Mouse (Mus musculus): ENCODE measurements around the gene Gab2.
A peak's percentile ranks its signal among the peaks of the same experiment; 100 is the strongest.

The Gab2 gene

GRCm38 (mm10) chr7:97315656-97316055, 234.3 kb downstream of the Gab2 start:
- no peak for DNase-seq (ENCODE audit: low spot score)

- no peak for DNase-seq (ENCODE audit: low spot score)
These were observed 236.3 kb downstream of the Gab2 start for GRCm38 (mm10) chr7:97317706-97318105.

- DNase-seq (ENCODE audit: low spot score), result no peak
These were observed 243.0 kb downstream of the Gab2 start for GRCm38 (mm10) chr7:97324342-97324741.

DNA sequence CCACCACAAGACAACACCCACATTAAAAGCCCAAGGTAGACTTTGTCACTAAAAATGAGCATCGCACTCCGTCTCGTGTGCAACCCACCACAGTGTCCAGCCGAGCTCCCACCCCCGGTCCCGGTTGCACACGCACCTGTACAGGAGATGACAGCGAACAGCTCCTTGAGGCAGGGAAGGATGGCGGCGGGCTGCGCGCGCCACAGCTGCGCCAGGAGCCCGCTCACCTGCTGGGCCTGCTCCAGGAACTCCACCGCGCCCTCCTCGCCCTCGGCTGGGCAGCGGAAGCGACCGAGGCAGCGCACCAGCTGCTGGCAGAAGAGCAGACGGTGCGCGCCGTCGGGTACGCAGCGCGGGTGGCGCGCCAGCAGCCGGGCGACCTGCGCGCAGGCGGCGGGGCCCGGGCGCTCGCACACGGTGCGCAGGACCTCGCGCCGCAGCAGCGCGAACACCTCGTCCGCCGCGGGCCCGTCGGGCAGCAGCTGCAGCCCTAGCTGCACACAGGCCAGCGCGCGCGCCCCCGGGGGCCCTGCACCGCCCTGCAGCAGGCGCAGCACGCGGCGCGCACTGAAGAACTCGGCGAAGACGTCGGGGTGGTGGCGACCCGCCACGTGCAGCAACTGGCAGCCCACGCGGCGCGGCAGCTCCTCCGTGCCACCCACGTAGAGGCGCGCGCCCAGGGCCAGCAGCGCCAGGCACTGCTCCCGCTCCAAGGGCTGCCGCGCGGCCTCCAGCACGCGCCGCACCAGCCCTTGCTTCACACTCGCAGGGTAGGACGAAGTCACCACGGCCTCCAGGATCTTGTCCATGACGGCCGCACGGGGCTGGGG, 244.0 kb downstream of the Gab2 start:
- no peak for DNase-seq (ENCODE audit: low spot score)

DNA sequence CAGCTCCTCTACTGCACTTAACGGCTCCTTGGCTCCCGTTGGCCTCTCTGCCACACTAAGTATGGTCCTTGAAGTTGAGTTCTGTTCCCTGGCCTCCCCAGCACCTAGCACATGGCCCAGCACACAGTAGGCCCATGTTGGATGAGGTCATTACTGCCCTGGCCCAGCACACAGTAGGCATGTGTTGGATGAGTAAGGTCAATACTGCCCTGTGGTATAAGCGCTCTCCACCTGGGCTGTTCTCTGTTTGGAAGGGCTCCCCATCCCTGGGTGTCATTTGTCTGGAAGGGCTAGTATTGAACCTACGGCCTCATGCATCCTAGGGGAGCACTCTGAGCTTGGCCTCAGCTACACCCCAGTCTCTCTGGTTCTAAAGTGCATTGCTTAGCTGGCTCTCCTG, 246.0 kb downstream of the Gab2 start:
- no peak for DNase-seq (ENCODE audit: low spot score)

- DNase-seq (ENCODE audit: low spot score), result no peak
These were observed 247.7 kb downstream of the Gab2 start for GRCm38 (mm10) chr7:97328891-97329588.

DNA sequence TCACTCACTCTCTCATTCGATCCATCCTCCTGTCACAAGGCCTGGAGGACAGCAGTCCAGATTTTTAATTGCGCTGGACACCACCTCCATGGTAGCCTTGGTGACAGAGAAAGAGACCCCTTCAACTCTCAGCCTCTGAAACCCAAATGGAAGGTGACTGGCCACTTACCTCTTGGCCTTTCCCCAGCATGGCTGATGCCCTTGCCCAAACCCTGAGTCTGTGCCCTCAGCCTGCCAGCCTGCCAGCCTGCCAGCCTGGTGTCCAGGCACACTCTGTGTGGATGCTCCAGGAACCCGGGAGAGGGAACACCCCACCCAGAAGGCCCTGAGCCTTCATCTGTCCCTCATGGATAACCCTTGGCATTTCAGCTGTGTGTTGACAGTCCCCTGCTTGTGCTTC, 248.3 kb downstream of the Gab2 start:
- no peak for DNase-seq (ENCODE audit: low spot score)

DNA sequence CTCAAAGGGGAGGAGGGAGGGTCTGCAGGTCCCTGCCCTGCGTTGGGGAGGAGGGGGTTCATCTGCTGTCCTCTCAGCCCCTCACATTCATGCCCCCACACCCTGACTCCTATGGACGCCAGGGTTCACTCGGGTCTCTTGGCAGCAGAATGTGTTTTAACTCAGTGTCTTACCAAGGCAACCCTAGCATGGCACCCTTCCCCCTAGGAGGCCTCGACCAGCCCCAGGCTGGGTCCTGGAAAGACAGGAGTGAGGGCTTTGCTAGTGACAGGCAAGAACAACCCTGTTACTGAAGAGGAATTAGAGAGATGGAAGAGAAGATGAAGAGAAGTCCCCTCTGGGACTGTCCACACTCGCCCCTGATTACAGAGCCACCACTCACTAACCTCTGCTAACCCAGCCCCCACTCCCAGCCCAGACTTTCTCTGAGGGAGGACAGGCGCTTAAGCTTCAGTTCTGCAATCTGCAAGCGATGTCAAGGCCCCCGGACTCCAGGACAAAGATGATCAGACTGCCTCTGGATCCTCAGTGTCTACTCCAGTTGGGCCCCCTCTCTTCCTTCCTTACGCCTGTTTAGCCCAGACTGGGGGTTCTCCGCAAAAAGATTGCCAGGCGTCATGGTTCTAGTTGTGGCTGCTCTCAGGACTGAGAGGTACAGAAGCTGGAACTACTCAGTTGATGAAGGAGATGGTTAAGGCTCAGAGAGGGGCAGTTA, 249.7 kb downstream of the Gab2 start:
- DNase-seq (ENCODE audit: low spot score), result no peak

DNA sequence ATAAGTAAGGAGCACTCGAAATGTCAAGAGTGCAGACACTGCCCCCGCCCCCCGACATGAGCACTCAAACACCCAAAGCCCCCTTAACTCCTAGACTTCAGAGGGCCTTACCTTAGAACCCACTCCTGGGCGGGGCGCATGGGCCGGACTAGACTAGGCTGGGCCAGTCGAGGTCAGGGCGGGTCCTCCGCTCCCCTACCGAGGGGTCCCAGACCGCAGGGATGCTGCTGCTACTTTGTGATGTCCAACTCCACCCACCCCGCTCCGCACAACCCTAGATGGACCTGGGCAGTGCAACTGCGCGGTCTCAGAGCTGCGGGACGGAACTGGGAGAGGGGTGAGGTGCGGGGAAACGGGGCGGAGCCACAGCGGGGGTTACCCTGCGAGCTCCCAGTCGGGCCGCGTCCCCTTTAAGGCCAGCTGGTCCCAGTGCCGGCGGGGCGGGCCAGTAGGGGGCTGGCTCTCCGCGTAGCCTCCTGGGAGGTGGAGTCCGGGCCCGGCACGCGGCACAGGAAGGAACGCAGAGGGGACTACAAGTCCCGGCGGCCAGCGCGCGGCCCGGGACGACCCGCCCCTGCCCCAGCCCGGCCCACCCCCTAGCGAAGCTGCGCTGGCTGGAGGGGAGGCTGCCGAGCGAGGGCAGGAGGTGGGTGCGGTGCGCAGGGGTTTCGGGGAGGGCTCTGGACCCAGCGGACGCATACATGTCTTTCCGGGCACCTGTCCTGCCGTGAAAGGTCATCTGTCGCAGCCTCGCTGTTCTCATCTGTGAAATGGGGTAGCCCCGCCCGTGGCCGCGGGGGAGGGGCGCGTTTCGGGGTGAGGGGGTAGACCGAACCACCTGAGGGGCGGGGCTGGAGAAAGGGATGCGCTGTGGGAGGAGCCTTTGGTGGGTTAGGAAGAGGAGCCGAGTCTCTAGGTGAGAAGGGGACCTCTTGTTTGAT, 250.6 kb downstream of the Gab2 start, which contains the start of the genes Usp35 and Kctd21:
TSS of gene Usp35 (minus strand) at position 295 of the 941 bp plus-strand sequence.
TSS of gene Kctd21 (plus strand) at position 602 of the 941 bp plus-strand sequence.
- DNase-seq (ENCODE audit: low spot score), result peak; percentile 86

DNA sequence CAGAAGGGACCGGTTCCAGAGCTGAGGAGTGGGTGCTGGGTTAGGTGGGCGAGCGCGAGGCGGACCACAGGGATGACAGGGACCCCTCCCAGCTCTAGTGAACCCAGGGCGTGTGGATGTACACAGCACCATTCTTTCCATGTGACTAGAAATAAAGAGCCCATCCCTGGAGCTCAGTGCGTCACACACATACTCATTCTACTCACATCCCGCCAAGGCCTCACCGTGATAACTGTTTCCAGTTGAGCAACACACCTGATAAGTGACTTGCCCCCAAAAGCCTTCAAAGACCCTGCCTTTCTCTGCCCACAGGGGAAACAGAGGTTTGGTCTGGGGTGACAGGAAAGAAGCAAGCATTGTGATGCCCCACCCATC, 251.3 kb downstream of the Gab2 start:
- no peak for DNase-seq (ENCODE audit: low spot score)

DNA sequence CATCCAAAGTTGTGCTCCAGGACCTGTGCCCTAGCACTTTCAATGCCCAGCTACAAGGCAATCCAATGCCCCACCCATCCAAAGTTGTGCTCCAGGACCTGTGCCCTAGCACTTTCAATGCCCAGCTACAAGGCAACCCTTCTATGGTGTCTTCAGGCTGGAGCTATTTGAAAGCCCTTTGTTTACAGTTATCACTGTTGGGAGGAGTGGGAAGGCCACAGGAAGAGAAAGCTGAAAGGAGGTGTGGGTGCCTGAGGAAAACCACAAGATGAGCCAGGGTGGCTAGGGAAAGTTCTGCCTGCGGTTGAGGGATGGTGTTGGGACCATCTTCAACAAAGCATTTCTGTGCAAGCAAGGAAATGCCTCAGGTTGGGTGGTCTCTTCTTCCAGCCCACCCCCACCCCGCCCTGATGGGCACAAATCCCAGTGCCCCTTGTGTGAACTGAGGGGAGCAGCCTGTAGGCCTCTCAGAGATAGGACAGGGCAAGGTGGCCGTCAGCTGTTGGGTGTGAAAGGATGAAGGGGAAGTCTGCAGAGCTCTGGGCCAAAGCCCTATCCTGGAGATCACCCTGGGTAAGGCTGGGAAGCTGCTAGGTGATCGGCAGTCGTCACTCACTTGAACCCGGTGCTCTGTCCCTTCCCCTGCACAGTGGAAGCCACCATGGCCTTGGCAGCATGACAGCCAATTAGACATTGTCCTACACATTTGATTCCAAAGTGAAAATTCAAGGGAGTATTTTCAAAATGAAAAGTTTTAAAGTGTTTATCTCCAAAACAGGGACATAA, 251.9 kb downstream of the Gab2 start:
- no peak for DNase-seq (ENCODE audit: low spot score)

DNA sequence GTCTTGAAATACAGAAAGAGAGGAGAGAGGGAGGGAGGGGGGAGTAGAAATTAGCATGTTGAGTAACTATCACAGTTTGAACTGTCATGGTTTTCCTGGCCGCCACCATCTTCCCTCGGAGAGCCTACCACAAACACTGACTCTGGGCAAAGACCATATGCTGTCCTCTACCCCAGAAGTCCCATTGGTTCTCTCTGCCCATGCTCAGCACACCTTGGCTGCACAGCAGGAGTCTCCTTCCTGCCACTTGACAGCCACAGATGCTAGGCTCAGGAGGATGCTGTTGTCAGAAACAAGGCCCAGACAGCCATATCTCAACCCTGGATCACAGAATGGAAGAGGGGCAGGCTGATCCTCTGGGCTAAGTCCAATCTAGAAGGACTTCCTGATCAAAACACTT, 253.0 kb downstream of the Gab2 start:
- no peak for DNase-seq (ENCODE audit: low spot score)

- DNase-seq (ENCODE audit: low spot score), result no peak
These were observed 255.3 kb downstream of the Gab2 start for GRCm38 (mm10) chr7:97336678-97337077.

DNA sequence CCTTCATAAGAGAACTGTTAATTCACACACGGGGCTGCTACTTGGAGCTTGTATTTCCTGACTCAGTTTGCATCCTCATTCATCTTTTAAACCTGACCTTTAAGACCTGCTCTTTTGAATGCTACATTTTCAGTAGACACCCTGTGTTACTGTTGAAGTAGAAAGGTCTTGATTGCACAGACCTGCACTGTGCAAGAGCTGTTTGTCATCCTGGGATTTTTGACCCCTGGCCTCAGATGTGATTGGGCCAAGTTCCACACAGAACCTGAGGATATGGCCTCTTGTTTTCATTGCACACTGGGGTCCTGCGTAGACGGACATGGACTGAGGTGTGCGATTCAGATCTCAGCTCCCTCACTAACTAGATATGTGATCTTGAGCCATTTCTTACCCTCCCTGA, 257.2 kb downstream of the Gab2 start:
- no peak for DNase-seq (ENCODE audit: low spot score)

DNA sequence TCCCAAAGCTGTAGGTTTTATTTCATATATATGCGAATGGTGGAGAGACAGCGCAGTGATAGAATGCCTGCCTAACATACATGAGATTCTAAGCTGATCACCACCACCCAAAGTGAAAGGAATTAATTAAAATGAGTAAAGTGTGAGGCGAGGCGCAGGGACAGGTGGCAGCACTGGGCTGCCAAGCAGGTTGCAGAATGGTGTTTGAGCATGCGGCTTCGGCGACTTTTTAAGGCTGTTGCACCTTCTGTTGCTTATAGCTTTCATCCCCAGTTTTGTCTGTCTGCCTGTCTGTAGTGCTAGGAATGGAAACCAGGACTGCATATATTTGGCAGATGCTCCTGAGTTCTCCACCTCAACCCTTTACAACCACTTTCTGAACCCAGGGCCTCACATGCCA, 258.2 kb downstream of the Gab2 start:
- DNase-seq (ENCODE audit: low spot score), result no peak

DNA sequence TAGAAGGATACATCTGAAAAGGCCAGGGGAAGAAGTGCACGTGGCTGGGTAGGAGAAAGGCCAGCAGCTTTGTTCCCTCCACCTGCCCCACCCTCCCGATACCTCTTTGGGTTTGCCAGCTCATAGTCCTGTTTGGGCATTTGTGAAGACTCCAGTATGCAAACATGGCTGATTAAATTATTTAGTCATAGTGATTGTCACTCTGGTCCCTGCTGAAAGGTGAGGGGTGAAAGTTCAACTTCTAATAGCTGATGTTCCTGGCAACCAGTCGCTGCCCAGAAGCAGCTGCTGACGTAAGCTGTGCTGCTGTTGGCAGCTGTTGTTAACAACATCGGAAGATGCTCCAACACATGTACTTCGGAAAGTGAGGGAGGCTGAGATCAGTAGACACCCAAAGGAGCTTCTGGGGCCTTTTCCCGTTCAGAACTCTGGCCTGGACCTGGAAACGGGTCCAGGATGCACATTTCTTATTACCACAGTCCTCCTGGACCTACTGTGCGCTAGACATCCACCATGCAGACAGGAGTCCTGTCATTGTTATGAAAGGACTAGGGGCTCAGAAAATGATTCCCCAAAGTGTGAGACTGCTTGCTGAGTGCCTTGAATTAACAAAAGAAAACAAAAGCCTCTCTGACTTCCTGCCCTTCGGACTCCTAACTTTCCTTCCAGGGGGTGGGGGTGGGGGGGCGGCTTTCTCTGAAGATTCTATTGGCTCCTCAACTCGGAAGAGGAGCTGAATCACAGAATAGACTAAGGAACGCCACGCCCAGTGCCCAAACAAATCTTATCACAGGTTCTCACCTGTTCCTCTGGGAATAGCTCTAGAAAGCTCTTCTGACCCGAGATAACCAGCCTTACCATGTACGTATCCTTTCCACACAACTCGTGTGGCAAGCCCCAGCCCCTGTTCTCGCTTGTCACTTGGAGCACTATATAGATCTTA, 259.8 kb downstream of the Gab2 start:
- no peak for DNase-seq (ENCODE audit: low spot score)

- DNase-seq (ENCODE audit: low spot score), result no peak
These were observed 261.6 kb downstream of the Gab2 start for GRCm38 (mm10) chr7:97342961-97343360.

DNA sequence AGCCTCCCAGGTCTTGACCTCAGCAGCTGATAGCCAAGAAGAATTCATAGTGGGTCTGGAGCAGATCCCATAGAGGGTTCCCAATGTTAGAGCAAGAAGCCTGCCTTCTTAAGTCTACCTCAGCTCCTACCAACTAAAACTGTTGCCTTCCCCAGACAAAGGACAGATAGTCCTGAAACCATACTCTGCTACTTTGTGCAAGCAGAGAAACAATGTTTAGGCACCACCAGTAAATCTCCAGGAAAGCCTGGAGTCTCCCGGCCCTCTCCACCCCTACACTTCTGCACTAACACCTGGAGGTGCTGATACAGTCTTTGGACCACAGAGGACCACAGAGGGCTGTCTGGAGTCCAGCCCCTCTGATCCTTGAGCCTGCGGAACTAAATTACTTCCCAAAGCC, 263.3 kb downstream of the Gab2 start:
- no peak for DNase-seq (ENCODE audit: low spot score)

- DNase-seq (ENCODE audit: low spot score), result no peak
These were observed 264.0 kb downstream of the Gab2 start for GRCm38 (mm10) chr7:97345229-97345871.

All from urinary bladder, postnatal 25 days (tissue).